Mouse (Mus musculus) common myeloid progenitor, adult 5-6 weeks (primary cell): ENCODE data around the gene Rgs8. TPM values are rescaled to one million over a fixed set of nuclear protein-coding genes. Genes with fewer than 3 reads are reported as not detected.
A peak's percentile ranks its signal among the peaks of the same experiment; 100 is the strongest.

Source experiments
- ATAC-seq: replicated peaks from 2 replicates; pipeline ENCODE4 v1.8.0; 2016; ENCODE audit warnings: low read depth, mild to moderate bottlenecking, moderate TSS enrichment, inconsistent platforms; ENCODE audit not compliant: poor library complexity, severe bottlenecking
- total RNA-seq: library from RNA; stranded (forward); fragments of 200-1000, 187-1606 nt; gene quantifications from 2 replicates; pipeline ENCODE4 v1.2.3, GENCODE M21; 2017

Rgs8 gene
- total RNA-seq, 1 experiment from 2014 or later = 0.05 TPM

- no peak for ATAC-seq
These were observed 19.9 kb downstream of the Rgs8 start for GRCm38 (mm10) chr1:153672698-153673097.

GRCm38 (mm10) chr1:153673900-153674299, 21.1 kb downstream of the Rgs8 start:
- ATAC-seq = no peak

GRCm38 (mm10) chr1:153675591-153675990, 22.8 kb downstream of the Rgs8 start:
- ATAC-seq = no peak

- no peak for ATAC-seq
These were observed 24.8 kb downstream of the Rgs8 start for GRCm38 (mm10) chr1:153677635-153678034.

GRCm38 (mm10) chr1:153679147-153679546, 26.3 kb downstream of the Rgs8 start:
- ATAC-seq = no peak

GRCm38 (mm10) chr1:153679653-153680052, 26.8 kb downstream of the Rgs8 start:
- ATAC-seq = no peak

GRCm38 (mm10) chr1:153680363-153680762, 27.5 kb downstream of the Rgs8 start:
- ATAC-seq = no peak

- no peak for ATAC-seq
These were observed 28.2 kb downstream of the Rgs8 start for GRCm38 (mm10) chr1:153681036-153681435.

- ATAC-seq = no peak
These were observed 30.4 kb downstream of the Rgs8 start for GRCm38 (mm10) chr1:153683190-153683589.

GRCm38 (mm10) chr1:153685630-153686029, 32.8 kb downstream of the Rgs8 start:
- ATAC-seq = no peak

GRCm38 (mm10) chr1:153692526-153692925, 39.7 kb downstream of the Rgs8 start:
- no peak for ATAC-seq

GRCm38 (mm10) chr1:153694372-153695120, 41.7 kb downstream of the Rgs8 start:
- ATAC-seq = no peak

- ATAC-seq = no peak
These were observed 42.6 kb downstream of the Rgs8 start for GRCm38 (mm10) chr1:153695398-153695797.

GRCm38 (mm10) chr1:153696093-153696492, 43.3 kb downstream of the Rgs8 start:
- ATAC-seq = no peak

GRCm38 (mm10) chr1:153696541-153696940, 43.7 kb downstream of the Rgs8 start:
- ATAC-seq = no peak

GRCm38 (mm10) chr1:153697581-153698251, 44.9 kb downstream of the Rgs8 start:
- no peak for ATAC-seq

- no peak for ATAC-seq
These were observed 45.7 kb downstream of the Rgs8 start for GRCm38 (mm10) chr1:153698311-153699084.

GRCm38 (mm10) chr1:153700448-153701063, 47.7 kb downstream of the Rgs8 start:
- ATAC-seq = peak; percentile 58

- ATAC-seq = no peak; the same call in 1 of the 2 replicates
These were observed 48.6 kb downstream of the Rgs8 start for GRCm38 (mm10) chr1:153701461-153701860.

GRCm38 (mm10) chr1:153702166-153702852, 49.5 kb downstream of the Rgs8 start:
- no peak for ATAC-seq
